Mouse (Mus musculus) hindbrain, postnatal 0 days (tissue): ENCODE measurements around the gene M6pr. TPM values are rescaled to one million over a fixed set of nuclear protein-coding genes. Genes with fewer than 3 reads are reported as not detected.

ENCODE experiments used
- ATAC-seq: fragments of 200-750 bp; cut with Nextera tagmentation; 2 replicates; pipeline ENCODE4 v1.8.0; 2017; ENCODE audit warnings: mild to moderate bottlenecking, moderate TSS enrichment, moderate library complexity
- DNase-seq: peaks from one replicate; pipeline ENCODE4 v3.0.0-alpha.2; 2015; ENCODE audit warnings: low spot score
- H3K27ac ChIP-seq: fragments of 300-500 bp; sonication (generic); 2 replicates; pipeline ENCODE4 v1.5.1; 2014; ENCODE audit warnings: mild to moderate bottlenecking
- H3K27me3 ChIP-seq: fragments of 300-500 bp; sonication (generic); 2 replicates; pipeline ENCODE4 v1.6.1; 2014; ENCODE audit warnings: low read length, mixed read lengths; ENCODE audit not compliant: insufficient read depth
- H3K36me3 ChIP-seq: fragments of 300-500 bp; sonication (generic); 2 replicates; pipeline ENCODE4 v1.6.1; 2014; ENCODE audit warnings: low read length, mixed read lengths; ENCODE audit not compliant: insufficient read depth
- H3K4me1 ChIP-seq: fragments of 300-500 bp; sonication (generic); 2 replicates; pipeline ENCODE4 v1.6.1; 2014; ENCODE audit warnings: antibody characterized with exemption, low read length, mixed read lengths; ENCODE audit not compliant: insufficient read depth
- H3K4me2 ChIP-seq: fragments of 300-500 bp; sonication (generic); 2 replicates; pipeline ENCODE4 v1.6.1; 2014; ENCODE audit warnings: low read depth, mild to moderate bottlenecking, low read length, moderate library complexity, mixed read lengths
- H3K4me3 ChIP-seq: fragments of 300-500 bp; sonication (generic); 2 replicates; pipeline ENCODE4 v1.5.1; 2014; ENCODE audit warnings: low read length
- H3K9ac ChIP-seq: fragments of 300-500 bp; sonication (generic); replicated peaks from 2 replicates; pipeline ENCODE4 v1.6.1; 2014; ENCODE audit warnings: mild to moderate bottlenecking, low read length, moderate library complexity, mixed read lengths
- H3K9me3 ChIP-seq: fragments of 300-500 bp; sonication (generic); 2 replicates; pipeline ENCODE4 v1.6.1; 2016; ENCODE audit warnings: low read length, mixed read lengths
- CTCF ChIP-seq: IDR thresholded peaks from 2 replicates; pipeline ENCODE4 v1.5.1; 2016; ENCODE audit warnings: antibody characterized with exemption, control low read depth, low read depth
- WGBS: fragments of 180-500 bp; shearing (Covaris S2); extraction: QIAGEN DNeasy Blood & Tissue Kit; methylation state at CpG from one replicate; pipeline ENCODE4 v1.1.7; 2014; 5-methylcytosine and 5-hydroxymethylcytosine counted together
- polyA plus RNA-seq: library from polyadenylated mRNA; unstranded; fragments of >200 nt; fragmentation: Nextera tagmentation; extraction: Ambion mirVana; gene quantifications from 2 replicates; pipeline ENCODE4 v1.2.1, GENCODE M21; 2015
- total RNA-seq: library from RNA; depleted of rRNA; stranded (reverse); fragments of >200 nt; gene quantifications from 2 replicates; pipeline ENCODE4 v1.2.3, GENCODE M21; 2014

Gene M6pr
- total and polyA plus RNA-seq, 2 experiments from 2014 or later: 48.5 to 48.8 TPM

DNA sequence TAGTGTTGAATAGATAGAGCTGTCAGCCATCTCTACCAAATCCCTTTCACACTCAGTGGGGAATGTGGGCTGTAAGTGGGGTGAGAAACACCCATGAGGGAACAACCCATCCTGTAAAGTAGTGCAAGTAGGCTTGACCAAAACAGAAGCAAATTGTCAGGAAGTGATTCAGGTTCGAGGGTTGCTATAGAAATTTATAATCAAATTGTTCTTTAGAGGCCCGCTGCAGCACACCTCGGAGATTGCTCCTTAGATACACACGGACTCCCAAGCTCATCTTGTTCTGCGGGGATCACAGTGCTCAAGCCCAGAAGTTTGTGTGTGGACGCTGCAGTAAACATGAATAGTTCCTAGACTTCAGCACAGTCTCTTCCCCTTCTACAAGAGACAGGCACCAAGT, 25.7 kb upstream of the M6pr start, which contains the start of gene Klrg1:
TSS of gene Klrg1 (minus strand) at position 101 of the 400 bp plus-strand sequence.
- DNase-seq (no peak), ATAC-seq (no peak)
- TF ChIP-seq CTCF: no peak
- no peaks in the 10 kb centered on the region for H3K36me3 ChIP-seq
- no peaks in the 10 kb centered on the region for H3K4me1 ChIP-seq
- H3K27ac ChIP-seq: no peak within 1 kb of the TSS
- H3K4me3 ChIP-seq: no peak within 1 kb of the TSS
- H3K9ac ChIP-seq: no peak within 1 kb of the TSS
- H3K4me2 ChIP-seq: no peak within 1 kb of the TSS
- H3K27me3 ChIP-seq: no peaks in the 10 kb centered on the region
- 83% methylated on average over 6 of the region's 6 CpGs for WGBS
- H3K9me3 ChIP-seq: no peaks in the 10 kb centered on the region

DNA sequence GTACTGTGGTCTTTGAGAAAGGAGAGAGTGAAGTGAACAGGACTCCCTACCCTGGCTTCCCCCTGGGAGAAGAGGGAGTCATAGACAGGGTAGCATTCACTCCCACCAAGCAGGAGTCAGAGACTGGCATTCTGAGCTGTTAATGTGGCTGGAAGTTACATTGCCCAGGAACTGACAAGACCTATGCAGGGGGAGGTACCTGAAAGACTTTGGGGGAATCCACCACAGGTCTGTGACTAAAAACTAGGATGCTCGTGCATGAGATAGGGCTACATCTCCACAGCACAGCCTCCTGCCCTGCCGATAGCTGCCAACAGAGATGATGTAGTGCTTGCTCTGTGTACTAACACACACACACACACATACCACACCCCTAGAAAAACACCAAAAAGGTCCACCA, 25.1 kb upstream of the M6pr start:
- H3K36me3 ChIP-seq: no peaks in the 10 kb centered on the region
- DNase-seq (no peak), ATAC-seq (no peak)
- 100% methylated on average over 2 of the region's 2 CpGs for WGBS
- H3K4me2 ChIP-seq: no peak overlapping the region
- no peak overlapping the region for H3K9ac ChIP-seq
- no peaks in the 10 kb centered on the region for H3K27me3 ChIP-seq
- H3K27ac ChIP-seq: no peak overlapping the region
- no peak for TF ChIP-seq CTCF
- H3K9me3 ChIP-seq: no peaks in the 10 kb centered on the region
- H3K4me1 ChIP-seq: no peaks in the 10 kb centered on the region
- H3K4me3 ChIP-seq: no peak overlapping the region

- DNase-seq (no peak), ATAC-seq (no peak)
- TF ChIP-seq CTCF: no peak
- Histone ChIP-seq H3K27ac (no peak overlapping the region), H3K4me1 (no peaks in the 10 kb centered on the region), H3K9me3 (no peaks in the 10 kb centered on the region), H3K27me3 (no peaks in the 10 kb centered on the region), H3K4me3 (no peak overlapping the region), H3K4me2 (no peak overlapping the region), H3K36me3 (no peaks in the 10 kb centered on the region), H3K9ac (no peak overlapping the region)
- WGBS: 81% methylated on average over 4 of the region's 4 CpGs
These were observed 24.2 kb upstream of the M6pr start for GRCm38 (mm10) chr6:122284304-122284703.

DNA sequence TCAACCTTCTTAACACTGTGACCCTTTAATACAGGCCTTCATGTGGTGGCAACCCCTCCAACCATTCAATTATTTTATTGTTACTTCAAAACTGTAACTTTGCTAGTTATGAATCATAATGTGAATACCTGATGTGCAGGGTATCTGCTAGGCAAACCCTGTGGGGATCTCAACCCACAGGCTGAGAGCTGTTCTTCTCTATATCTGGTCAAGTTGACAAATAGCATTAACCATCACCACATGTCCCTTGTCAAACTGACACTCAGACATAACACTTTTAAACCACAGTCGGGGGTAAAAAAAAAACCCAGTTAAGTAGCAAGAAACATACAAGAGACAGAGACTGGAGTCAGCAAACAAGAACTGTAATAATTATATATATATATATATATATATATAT, 23.7 kb upstream of the M6pr start:
- no peaks in the 10 kb centered on the region for H3K4me1 ChIP-seq
- no peaks in the 10 kb centered on the region for H3K9me3 ChIP-seq
- H3K4me3 ChIP-seq: no peak overlapping the region
- WGBS: 100% methylated on average over 1 of the region's 1 CpGs
- DNase-seq: no peak
- H3K4me2 ChIP-seq: no peak overlapping the region
- H3K27me3 ChIP-seq: no peaks in the 10 kb centered on the region
- TF ChIP-seq CTCF: no peak
- H3K36me3 ChIP-seq: no peaks in the 10 kb centered on the region
- no peak overlapping the region for H3K9ac ChIP-seq
- no peak for ATAC-seq
- no peak overlapping the region for H3K27ac ChIP-seq

DNA sequence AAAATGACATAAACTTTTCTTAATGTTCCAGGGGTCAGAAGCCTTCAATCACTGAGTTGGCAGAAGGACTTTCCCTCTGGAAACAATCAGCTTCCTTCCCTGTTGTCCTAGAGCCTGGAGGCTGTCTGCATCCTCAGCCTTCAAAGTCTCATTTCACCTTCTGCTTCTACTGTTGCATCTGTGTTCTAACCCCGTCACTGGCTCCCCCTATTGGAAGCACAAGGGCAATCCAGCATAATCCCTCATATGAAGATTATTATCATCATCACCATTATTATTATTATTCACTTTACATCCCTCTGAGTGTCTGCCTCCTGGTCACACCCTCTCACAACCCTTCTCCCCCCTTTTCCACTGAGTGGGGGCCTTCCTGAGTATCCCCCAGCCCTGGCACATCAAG, 20.3 kb upstream of the M6pr start:
- no peaks in the 10 kb centered on the region for H3K9me3 ChIP-seq
- no peak overlapping the region for H3K4me2 ChIP-seq
- H3K4me1 ChIP-seq: no peaks in the 10 kb centered on the region
- H3K27ac ChIP-seq: no peak overlapping the region
- H3K4me3 ChIP-seq: no peak overlapping the region
- ATAC-seq: no peak
- no peaks in the 10 kb centered on the region for H3K36me3 ChIP-seq
- no peak for DNase-seq
- H3K9ac ChIP-seq: no peak overlapping the region
- peak; percentile 23; the same call in 1 of the 2 replicates for TF ChIP-seq CTCF
- WGBS: 36% methylated on average over 1 of the region's 1 CpGs
- no peaks in the 10 kb centered on the region for H3K27me3 ChIP-seq

- WGBS: 64% methylated on average over 1 of the region's 1 CpGs
- DNase-seq (no peak), ATAC-seq (no peak)
- Histone ChIP-seq H3K4me2 (no peak overlapping the region), H3K4me3 (no peak overlapping the region), H3K9ac (no peak overlapping the region), H3K36me3 (no peaks in the 10 kb centered on the region), H3K4me1 (no peaks in the 10 kb centered on the region), H3K27ac (no peak overlapping the region), H3K27me3 (no peaks in the 10 kb centered on the region), H3K9me3 (no peaks in the 10 kb centered on the region)
- no peak for TF ChIP-seq CTCF
These were observed 19.2 kb upstream of the M6pr start for GRCm38 (mm10) chr6:122289313-122289712.

- Histone ChIP-seq H3K9me3 (no peaks in the 10 kb centered on the region), H3K4me3 (no peak overlapping the region), H3K27me3 (no peaks in the 10 kb centered on the region), H3K27ac (no peak overlapping the region), H3K9ac (no peak overlapping the region), H3K36me3 (no peaks in the 10 kb centered on the region), H3K4me2 (no peak overlapping the region), H3K4me1 (no peaks in the 10 kb centered on the region)
- DNase-seq (no peak), ATAC-seq (no peak)
- TF ChIP-seq CTCF: no peak
- WGBS: 69% methylated on average over 3 of the region's 3 CpGs
These were observed 18.3 kb upstream of the M6pr start for GRCm38 (mm10) chr6:122290253-122290652.
